Mouse (Mus musculus): ENCODE measurements around the gene Spin2-ps6.
"Not testable (repeated sequence)": the region's sequence is repeated elsewhere in the genome, so short reads cannot be mapped to it uniquely, and the experiment has no call there.

Gene Spin2-ps6

GRCm38 (mm10) chrX:33234569-33234968 lies at the start of gene Spin2-ps6:
Gene Spin2-ps6 (plus strand): TSS chrX:33234869.
- not testable (repeated sequence) for DNase-seq
